Mouse (Mus musculus): ENCODE results near the gene Parn.

Parn gene

DNA sequence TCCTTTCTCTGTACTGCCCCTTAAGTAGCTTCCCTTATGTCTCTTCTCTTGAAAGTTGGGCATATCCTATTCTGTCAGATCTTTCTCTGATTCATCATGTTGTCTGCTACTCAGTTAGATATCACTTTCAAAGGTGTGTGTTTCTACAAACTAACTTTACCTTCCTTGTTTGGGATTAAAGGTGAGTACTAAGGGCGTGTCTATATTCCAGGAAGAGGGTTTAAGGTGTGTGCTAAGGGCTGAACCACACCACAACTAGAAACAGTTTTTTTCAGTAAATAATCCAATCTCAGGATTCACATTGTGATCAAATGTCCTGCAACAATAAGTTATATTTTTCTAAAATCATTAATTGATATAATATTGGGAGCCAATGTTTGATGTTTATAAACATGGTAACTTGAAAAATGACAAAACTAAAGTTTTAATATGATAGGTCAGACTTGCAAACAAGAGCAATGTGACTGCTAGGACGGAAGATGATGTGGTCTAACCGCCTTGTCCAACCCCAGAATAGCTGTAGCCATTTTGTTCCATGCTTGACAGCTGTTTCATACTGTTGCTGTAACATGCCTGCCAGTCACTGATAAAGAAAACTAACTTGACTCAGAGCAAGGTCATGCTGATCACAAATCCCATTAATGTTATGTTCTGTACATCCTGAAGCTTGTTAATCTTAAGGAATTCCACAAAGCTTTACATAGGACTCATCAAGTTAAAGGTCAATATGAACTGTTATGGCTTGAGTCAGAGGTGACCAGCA is 46.0 kb downstream of the Parn start:
- no peak for DNase-seq (ENCODE audit: low spot score in 2 of 2)

DNA sequence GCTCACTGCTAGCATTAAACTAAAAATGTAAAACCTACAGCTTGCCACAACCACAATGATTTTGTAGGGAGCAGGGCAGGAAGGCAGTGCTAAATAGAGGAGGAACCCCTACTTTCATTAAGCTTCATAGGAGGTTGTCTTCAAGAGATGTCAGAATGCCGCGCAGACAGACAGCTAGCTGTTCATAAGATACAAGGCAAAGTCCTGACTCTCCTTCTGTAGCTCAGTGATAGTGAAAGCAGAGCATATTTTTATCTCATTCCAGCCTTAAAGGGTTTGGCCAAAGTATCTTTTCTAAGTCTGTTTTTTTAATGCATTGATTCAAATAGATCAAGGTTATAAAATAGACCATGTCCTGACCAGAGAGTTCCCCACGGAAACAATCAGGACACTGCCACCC is 47.8 kb downstream of the Parn start:
- DNase-seq (ENCODE audit: low spot score in 2 of 2): no peak

DNA sequence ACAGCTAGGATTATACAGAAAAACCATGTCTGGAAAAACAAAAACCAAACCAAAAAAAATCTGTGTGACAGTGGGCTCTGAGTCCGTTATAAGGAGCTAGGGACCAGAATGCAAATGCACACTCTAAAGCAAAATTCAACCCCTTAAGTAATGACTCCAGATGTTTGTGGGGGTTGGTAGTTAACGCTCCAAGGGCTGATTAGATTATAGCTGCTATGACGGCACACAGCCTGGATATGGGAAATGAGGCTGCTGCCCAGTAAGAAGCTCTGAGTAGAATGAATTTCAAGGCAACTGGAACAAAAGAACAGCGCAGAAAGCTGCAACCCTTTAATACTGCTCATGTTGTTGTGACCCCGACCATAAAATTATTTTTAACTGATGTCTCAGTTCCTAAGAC is 52.7 kb downstream of the Parn start:
- no peak for DNase-seq (ENCODE audit: low spot score in 2 of 2)

DNA sequence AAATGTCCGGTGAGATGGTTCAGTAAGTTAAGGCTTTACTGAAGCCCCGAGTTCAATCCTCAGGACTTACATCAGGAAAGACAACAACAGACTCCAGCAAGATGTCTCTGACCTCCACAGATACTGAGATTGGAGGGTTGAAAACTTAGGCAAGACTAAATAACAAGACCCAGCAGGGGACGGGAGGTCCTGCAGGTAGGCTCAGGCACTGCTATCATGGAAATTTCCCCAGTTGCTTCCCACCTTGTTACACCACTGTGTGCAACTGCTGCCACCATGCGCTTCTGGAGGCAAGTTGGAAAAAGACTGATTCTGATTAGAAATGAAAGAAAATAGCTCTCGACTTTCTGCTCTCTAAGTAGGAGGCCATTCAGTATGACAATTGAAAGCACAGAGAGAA is 55.4 kb downstream of the Parn start:
- no peak for DNase-seq (ENCODE audit: low spot score in 2 of 2)

DNA sequence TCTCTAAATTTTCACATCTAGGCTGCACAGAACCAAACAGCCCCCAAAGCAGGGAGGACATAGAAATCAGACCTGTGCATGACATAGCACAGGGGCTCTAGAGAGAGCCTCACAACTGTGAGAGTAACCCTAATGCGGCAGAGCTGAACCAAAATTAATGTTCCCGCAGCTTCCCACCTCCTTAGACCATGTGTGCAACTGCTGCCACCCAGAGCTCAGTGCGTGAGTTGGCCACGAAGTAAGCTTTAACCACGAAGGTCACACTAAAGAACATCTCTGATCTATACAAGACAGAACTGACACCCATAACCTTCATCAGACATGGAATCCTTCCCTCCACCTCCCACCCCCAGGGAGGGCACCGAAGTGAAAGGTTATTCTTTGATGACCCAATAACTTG is 55.9 kb downstream of the Parn start:
- no peak for DNase-seq (ENCODE audit: low spot score in 2 of 2)

DNA sequence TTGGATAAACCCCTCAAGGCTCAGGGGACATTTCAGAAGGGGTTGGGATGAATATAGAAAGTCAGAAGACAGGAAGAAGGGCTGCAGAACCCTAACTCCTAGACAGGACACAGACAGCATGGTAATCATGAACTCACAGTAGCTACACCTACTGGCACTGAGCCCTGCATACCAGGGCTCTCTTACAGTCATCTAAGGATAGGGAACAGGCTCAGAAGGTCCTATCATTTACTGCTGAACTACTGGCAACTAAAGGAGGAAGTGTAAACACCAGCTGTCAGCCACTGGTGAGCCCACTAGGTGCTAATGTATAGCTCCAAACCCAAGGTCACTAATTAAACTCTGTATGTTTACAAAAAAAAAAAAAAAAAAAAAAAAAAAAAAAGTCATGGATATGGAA is 56.6 kb downstream of the Parn start:
- no peak for DNase-seq (ENCODE audit: low spot score in 2 of 2)

DNA sequence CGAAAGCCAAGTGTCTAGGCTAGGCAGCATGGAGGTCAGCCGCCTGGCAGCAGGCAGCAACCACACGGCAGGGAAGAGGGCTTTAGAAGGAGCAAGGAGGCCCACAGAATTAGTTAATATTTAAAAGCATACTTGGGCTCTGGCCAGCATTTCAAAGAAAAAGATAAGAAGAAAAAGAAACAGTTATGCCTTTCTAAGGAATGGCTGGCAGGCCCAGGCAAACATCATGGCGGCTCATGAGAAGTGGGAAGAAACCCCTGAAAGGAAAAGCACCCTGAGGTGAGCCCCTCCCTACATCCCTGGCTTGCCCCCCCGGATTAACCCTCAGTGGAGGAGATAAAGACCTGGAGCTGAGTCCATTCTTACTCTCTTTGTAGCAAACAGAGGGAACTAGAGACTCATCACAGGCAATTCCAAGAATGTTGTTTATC is 57.0 kb downstream of the Parn start:
- DNase-seq (ENCODE audit: low spot score in 2 of 2): no peak

DNA sequence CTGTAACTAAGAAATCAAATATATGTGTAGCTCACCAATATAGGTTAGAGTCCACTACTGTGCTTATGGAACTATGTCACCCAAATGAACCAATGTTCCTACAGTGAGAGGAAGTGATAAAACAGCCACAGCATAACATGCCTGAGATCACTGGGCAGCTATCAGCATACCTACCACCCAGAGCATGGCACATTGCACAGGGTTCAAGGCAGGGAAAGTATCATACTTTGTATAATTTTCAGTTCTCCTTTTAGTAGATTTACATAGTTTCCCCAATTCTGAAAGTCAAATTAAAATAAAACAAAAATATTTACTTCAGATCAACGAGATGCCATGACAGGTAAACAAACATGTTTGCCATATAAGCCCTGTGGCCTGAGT is 59.3 kb downstream of the Parn start:
- no peak for DNase-seq (ENCODE audit: low spot score in 2 of 2)

DNA sequence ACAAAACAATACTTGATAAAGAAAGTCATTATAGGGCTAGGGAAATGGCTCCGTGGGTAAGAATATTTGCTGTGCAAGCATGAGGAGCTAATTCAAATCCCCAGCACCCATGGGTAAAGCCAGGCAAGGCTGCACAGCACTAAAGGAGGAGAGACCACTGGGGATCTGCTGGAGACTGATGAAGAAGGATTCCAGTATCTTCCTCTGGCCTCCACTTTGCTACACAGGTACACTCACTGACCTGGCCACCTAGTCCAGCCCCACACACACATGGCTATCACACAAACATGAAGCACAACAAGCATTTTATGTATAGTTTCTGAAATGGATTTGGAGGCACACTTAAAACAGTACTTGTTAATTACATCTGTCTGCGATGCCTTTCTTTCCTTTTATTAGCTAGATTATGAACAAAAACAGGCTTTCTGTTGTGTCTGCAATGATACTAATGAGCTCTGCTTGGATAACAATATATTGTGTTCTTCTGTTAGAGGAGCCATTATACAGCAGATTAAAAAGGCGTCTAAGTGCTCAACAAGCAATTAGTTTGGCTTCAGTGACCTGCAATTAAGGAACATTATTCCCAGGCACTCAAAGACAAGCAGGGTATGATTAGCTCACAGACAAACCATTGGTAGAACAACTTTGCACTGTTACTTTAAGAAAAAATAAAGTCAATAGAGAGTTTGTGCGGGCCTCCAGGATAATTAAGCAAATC is 59.8 kb downstream of the Parn start:
- no peak for DNase-seq (ENCODE audit: low spot score in 2 of 2)

DNA sequence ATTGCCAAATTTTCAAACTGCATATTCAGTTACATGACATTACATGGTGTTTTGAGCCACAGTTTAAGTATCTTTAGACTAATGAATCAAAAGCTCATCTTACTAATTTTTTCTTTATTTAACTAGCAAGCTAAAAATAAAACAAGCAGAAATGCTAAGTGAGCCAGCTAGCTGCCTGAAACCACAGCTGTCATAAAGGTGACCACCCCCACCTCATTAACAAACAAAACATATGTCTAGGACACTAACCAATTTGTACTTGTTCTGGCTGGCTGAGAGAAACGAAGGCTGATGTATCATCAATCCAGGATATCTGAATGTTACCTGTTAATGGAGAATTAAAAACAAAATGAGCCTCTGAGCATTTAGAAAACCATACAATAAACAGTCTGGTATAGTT is 65.2 kb downstream of the Parn start:
- DNase-seq (ENCODE audit: low spot score in 2 of 2): no peak

DNA sequence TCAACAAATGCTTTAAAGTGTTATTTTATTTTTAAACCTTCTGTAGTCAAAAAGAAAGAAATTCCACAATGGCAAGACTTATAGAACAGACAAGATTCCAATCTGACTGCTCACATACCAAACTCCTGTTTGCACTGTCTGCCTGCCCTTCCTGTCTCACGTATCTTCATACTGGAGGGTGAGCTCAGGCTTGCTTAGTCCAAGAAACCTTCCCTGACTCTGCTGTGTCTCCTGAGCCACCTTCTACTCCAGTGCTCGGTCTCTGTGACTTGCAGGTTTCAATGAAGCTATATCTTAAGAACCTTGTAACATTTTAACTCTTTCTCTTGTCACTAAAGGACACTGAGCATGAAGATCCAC is 78.9 kb downstream of the Parn start:
- DNase-seq (ENCODE audit: low spot score in 2 of 2): no peak

DNA sequence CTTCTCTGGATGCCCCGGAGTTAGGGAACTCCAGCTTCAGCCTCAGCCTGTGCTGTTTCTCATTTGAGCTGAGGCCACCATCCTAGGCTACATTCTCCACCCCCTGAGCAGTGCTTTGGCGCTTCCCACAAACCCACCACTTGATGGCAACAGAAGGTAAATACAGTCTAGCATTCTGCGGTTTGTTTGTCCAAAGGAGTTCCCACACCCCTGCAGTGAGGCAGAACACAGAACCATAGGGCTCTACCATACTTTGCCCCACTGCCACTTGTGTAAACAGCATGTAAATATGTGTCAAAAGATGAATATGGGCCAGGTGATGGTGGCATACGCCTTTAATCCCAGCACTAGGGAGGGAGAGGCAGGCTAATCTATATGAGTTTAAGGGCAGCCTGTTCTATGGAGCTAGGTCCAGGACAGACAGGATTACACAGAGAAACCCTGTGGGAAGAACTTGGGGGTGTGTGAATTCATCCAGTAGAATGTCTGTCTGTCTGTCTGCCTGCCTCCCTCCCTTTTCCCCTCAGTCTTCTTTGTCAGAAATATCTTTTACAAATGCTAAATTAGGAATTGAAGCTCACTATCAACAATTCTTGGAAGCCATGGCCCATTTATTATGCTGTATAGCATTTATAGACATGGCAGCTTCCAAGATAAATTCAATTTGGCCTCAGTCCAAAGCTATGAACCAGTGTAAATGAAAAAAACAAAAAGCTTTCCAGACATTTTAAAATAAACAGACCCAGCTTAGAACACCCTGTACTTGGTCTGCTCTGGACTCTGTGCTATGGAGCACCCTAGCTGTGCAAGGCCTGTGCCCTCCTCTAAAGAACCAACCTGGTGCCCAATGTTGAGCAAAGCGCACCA is 79.6 kb downstream of the Parn start:
- no peak for DNase-seq (ENCODE audit: low spot score in 2 of 2)

DNA sequence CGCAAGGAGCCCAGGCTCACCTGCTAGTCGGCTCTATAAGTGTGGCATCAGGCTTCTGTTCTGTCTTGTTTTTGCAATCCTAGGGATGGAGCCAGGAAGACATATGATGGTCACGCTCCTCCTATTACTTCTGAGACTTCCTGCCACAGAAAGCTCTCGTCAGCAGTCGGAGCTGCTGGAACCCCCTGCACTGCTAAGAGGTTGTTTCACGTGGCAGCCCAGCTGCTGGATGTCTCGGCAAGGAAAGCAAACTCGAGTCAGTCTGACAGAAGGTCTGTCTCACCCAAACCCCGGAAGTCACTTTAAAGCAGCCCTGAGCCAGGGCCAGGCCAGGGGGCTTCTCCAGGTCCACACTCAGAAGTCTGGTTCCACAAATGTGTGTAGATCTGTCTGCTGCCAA is 82.7 kb downstream of the Parn start:
- no peak for DNase-seq (ENCODE audit: low spot score in 2 of 2)

DNA sequence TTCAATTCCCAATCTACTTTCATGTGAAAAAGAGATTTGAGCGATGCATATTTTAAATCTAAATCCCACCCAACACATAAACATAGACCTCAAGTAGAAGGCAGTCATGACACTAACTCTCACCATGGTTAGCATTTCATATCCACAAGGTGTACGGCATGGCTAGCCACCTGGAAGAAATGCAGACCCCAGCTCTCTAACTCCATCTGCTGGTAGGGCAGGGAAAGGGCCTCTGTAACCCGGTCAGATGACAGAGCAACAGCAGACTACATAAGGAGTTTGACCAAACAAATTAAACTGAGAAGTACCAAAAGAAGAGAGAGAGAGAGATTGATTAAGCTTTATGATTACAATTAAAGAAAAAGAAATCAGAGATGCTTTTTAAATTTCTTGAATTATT is 87.2 kb downstream of the Parn start:
- DNase-seq (ENCODE audit: low spot score in 2 of 2): no peak

DNA sequence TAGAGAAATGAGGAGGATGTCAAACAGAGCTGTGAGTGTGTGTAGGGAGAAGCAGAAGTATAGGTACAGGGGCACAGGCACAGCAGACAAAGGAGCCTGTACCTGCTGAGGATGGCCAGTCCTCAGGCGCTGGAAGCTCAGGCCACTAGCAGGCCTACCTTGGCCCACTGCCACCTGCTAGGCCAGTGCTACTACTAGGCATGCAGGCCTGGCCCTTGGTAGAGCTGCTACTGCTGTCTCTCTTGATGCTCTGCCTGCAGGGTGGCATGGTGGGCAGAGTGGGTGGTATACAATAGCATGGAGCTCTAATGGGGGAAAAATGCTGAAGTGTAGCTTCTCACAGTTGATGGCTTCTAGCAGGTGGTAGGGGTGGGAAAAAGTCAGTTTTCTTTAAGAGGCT is 88.0 kb downstream of the Parn start:
- DNase-seq (ENCODE audit: low spot score in 2 of 2): no peak

DNA sequence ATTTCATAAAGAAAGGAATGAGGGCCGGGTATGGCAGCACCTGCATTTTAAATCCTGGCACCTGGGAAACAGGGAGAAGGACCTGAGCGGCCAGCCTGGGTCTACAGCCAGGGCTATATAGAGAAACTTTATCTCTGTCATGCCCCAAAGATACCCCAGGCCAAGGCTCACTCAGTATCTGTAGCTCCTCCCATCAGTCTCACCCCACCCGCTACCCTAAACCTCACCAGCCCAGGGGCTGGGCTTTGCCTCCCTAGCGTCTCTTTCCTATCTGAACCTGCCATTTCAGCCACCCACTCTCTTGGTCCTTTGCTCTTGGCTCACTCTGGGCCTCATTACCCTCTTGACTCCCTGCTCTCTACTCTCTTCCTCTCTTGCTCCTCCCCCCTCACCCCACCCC is 92.7 kb downstream of the Parn start:
- no peak for DNase-seq (ENCODE audit: low spot score in 2 of 2)

DNA sequence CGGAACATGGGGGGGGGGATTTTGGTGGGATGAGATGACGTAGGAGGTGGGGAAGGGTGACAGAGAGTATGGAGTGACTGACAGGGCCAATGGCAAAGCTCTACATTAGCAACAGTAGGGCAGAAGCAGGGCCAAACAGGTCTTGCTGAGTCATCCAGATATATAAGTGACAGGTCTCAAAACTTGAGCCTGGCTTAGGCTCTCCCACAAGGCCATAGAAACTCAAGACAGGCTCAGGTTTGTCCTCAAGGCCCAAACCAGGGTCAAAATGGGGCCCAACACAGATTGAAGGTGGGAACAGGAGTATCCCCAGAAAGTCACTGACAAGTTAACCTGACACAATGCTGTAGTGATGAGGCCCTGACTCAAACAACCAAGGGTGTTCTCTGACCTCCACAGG is 99.7 kb downstream of the Parn start:
- DNase-seq (ENCODE audit: low spot score in 2 of 2): no peak

DNA sequence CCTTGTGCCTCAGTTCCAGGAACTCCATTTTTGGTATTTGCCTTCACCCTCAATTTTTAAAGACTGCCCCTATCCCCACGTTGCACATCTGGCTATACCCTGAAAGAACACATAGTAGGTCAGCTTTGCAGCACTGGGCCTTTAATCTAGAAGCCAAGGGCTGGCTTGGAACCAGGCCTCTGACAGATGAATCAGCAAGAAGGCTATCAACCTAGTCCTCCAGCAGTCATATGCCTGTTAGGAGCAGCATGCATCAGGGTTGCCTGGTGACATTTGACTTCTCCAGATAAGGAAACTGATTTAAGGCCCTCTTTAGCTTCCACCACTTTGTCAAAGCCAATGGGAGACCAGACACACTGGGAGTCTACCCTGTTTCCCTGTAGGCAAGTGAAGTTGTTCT is 100.4 kb downstream of the Parn start:
- no peak for DNase-seq (ENCODE audit: low spot score in 2 of 2)

DNA sequence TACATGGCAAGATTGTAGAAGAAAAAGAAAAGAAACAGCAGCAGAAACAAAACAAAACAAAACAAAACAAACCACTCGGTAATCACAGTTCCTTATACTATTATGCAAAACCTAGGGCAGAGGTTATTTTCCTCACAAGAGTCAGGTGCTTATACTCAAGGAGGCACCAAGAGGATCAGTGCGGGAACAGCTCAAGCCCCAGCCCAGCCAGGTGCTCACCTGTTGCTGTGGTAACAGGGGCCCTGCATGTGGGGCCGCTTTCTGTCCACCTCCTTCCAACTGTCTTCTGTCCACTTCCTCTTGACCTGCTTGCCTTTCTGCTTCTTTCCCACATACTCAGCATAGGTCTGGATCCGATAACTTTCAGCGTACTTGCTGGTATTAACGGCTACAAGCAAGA is 101.6 kb downstream of the Parn start:
- DNase-seq (ENCODE audit: low spot score in 2 of 2): no peak

DNA sequence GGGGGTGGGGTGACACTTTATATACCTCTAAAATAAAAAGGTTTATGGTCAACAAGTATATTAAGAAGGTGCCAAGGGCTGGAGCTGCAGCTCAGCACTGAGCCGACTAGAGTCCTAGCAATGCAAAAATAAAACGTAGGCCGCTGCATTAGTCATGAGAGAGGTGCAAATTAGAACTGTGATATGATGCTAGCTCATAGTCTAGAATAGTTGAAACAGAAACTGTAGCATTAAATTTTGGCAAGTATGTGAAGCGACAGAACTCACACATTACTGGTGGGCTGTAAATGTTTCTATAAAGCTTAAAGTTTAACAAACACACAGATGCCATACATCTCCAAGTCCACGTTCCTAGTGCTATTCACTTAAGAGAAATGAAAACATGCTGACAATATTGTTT is 102.7 kb downstream of the Parn start:
- DNase-seq (ENCODE audit: low spot score in 2 of 2): no peak

DNA sequence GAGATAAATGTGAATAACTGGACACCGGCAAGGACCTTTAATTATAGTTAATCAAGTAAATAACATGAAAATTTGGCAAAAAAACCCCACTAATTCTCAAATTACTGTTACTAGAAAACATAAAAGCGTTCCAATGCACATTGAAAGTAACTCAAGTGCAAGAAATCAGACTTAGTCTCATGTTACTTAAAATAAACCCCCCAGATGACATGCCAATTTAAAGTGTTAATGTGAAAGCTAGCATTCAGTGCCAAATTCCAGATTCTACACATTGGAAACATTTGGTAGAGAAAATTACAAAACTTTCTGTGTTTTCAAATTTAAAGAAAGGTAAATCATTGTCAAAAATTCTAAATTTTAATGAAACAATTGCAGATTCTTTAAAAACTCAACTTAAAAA is 110.2 kb downstream of the Parn start:
- no peak for DNase-seq (ENCODE audit: low spot score in 2 of 2)

DNA sequence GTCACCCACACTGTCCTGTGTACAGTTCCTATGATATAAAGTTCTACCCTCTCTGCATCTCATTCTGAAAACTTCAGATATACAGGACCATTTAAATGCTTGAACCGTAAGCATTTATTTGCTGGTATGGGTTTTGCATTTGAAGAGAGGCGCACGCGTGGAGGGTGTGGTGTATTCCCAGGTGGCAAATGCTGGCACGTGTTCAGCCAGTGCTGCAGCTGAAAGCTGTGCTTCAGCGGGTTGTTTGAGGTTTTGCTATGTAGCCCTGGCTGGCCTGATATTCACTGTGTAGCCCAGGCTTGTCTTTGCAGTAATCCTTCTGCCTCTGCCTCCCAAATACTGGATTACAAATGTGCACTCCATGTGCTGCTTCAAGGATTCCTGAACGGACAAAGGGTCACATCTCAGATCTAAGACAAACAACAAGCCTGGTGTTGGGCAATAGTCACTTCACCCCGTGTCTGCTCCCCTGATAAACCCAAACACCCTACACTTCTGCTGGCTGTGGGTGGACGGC is 111.0 kb downstream of the Parn start:
- no peak for DNase-seq (ENCODE audit: low spot score in 2 of 2)

DNA sequence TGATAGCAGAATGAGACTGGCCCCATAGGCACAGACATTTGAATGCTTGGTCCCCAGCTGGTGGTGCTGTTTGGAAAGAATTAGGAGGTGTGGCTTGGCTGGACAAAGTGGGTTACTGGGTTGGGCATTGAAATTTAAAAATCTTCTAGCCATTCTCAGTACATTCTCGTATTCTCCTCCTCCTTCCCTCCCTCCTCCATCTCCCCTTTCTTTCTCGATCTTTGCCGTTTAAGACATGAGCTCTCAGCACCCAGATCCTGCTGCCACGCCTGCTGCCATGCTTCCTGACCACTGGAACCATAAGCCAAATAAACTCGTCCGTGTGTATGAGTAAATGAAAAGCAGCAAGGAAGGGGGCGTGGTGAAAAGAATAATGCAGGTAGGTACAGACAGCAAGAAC is 111.5 kb downstream of the Parn start:
- DNase-seq (ENCODE audit: low spot score in 2 of 2): no peak

Data from frontal cortex, postnatal 25 days (tissue).